Mouse (Mus musculus): ENCODE measurements around the gene Foxn1. TPM values are rescaled to one million over a fixed set of nuclear protein-coding genes. Genes with fewer than 3 reads are reported as not detected.

Foxn1 gene
- polyA plus RNA-seq, 1 experiment from 2014 or later: 1.9 TPM

- Histone ChIP-seq H3K4me3 (no peak overlapping the region), H3K27ac (no peak overlapping the region), H3K9me3 (no peaks in the 10 kb centered on the region), H3K9ac (no peak overlapping the region), H3K4me1 (peaks cover 24% of the 10 kb centered on the region), H3K27me3 (no peaks in the 10 kb centered on the region), H3K4me2 (no peak overlapping the region), H3K36me3 (peaks cover 7% of the 10 kb centered on the region; the same call in 1 of the 2 replicates)
- ATAC-seq (ENCODE audit: borderline replicate concordance, extremely low read depth, low FRiP score, low TSS enrichment): no peak
- 55% methylated on average over 4 of the region's 4 CpGs for WGBS
Observed at GRCm38 (mm10) chr11:78349441-78350358, 36.7 kb downstream of the Foxn1 start.

DNA sequence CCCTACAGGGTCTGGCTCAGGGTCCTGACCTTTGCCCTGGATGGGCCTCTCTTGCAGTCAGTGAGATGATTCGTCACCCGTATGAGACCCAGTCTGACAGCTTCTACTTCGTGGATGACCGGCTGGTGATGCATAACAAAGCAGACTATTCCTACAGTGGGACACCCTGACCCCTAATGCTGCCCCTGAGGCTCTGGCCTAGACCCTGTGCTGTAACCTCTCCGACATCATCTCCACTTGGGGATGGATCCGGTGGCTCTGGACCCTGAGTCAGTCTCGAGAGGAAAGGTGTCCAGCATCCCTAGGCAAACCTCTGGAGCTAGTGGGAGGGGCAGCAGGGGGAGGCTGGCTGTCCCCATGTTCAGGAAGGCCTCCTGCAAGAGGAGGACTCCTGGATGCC, 37.9 kb downstream of the Foxn1 start:
- Histone ChIP-seq H3K4me3 (no peak overlapping the region), H3K4me2 (no peak overlapping the region), H3K9ac (no peak overlapping the region), H3K9me3 (no peaks in the 10 kb centered on the region), H3K4me1 (peaks cover 36% of the 10 kb centered on the region), H3K27ac (no peak overlapping the region), H3K36me3 (peaks cover 7% of the 10 kb centered on the region; the same call in 1 of the 2 replicates), H3K27me3 (no peaks in the 10 kb centered on the region)
- WGBS: 43% methylated on average over 7 of the region's 7 CpGs
- ATAC-seq (ENCODE audit: borderline replicate concordance, extremely low read depth, low FRiP score, low TSS enrichment): no peak

- Histone ChIP-seq H3K27ac (no peak overlapping the region), H3K4me2 (no peak overlapping the region), H3K27me3 (no peaks in the 10 kb centered on the region), H3K4me3 (no peak overlapping the region), H3K9me3 (no peaks in the 10 kb centered on the region), H3K4me1 (peaks cover 41% of the 10 kb centered on the region), H3K9ac (no peak overlapping the region), H3K36me3 (peaks cover 7% of the 10 kb centered on the region; the same call in 1 of the 2 replicates)
- 72% methylated on average over 9 of the region's 9 CpGs for WGBS
- ATAC-seq (ENCODE audit: borderline replicate concordance, extremely low read depth, low FRiP score, low TSS enrichment): no peak
Observed at GRCm38 (mm10) chr11:78347908-78348307, 38.5 kb downstream of the Foxn1 start.

GRCm38 (mm10) chr11:78347070-78347754, 39.1 kb downstream of the Foxn1 start:
- no peak overlapping the region for H3K4me2 ChIP-seq
- H3K9ac ChIP-seq: no peak overlapping the region
- WGBS: 91% methylated on average over 10 of the region's 10 CpGs
- H3K9me3 ChIP-seq: no peaks in the 10 kb centered on the region
- H3K36me3 ChIP-seq: peaks cover 7% of the 10 kb centered on the region; the same call in 1 of the 2 replicates
- no peaks in the 10 kb centered on the region for H3K27me3 ChIP-seq
- H3K4me1 ChIP-seq: peaks cover 42% of the 10 kb centered on the region
- H3K27ac ChIP-seq: no peak overlapping the region
- ATAC-seq (ENCODE audit: borderline replicate concordance, extremely low read depth, low FRiP score, low TSS enrichment): no peak
- H3K4me3 ChIP-seq: no peak overlapping the region

DNA sequence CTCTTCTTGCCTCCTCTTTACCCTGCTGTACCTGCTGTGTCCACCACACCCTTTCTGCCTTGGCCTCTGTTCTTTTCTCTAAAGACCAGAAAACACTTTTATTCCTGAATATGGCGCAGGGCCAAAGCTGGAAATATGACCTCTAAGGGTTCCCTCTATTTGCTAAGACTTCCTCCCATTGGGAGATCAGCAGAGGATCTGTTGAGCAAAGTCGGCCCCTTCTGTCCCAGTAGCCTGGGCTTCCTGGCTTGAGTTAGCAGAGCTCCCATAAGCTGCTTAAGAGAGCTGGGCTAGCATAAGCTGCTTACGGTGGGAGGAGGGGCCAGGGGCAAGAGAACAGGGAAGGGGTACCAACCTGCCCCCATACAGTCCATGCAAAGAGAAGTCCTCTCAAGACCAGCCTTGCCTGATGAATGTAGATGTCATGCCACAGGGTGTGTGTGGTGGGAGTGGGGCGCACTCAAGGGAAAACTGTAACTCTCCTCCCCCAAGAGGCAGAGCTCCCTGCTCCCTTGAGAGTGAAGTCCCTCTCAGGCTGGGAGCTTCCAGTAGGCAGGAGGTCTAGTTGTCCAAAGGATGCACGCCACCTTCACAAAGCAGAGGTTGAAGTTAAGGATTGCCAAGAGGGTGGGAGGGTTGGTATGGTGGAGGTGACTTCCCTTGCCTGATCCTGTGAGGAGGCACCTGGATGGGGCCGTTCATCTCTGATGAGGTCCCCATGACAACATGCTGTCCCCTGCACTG, 39.9 kb downstream of the Foxn1 start:
- no peak overlapping the region for H3K4me3 ChIP-seq
- no peak overlapping the region for H3K4me2 ChIP-seq
- ATAC-seq (ENCODE audit: borderline replicate concordance, extremely low read depth, low FRiP score, low TSS enrichment): no peak
- H3K9ac ChIP-seq: no peak overlapping the region
- no peaks in the 10 kb centered on the region for H3K27me3 ChIP-seq
- H3K27ac ChIP-seq: no peak overlapping the region
- peaks cover 7% of the 10 kb centered on the region; the same call in 1 of the 2 replicates for H3K36me3 ChIP-seq
- no peaks in the 10 kb centered on the region for H3K9me3 ChIP-seq
- H3K4me1 ChIP-seq: peaks cover 42% of the 10 kb centered on the region
- 75% methylated on average over 6 of the region's 6 CpGs for WGBS

DNA sequence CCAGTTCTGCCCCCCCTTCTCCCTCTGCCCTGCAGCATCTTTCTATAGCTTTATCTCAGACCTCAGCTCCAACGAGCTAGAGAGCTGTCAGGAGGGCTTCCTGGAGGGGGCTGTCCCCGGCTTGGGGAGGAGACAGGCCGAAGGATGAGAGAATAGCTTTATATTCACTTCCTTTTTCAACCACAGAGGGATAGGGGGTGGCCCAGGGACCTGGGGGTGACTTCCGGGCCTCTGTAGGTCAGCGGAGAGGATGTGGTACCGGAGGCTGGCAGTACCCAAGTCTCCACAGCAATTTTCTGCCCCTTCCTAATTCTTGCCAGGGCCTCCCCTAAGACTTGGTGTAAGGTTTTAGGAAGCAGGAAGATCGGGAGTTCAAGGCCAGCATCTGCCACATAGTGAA, 40.6 kb downstream of the Foxn1 start:
- Histone ChIP-seq H3K27ac (no peak overlapping the region), H3K9me3 (no peaks in the 10 kb centered on the region), H3K4me3 (no peak overlapping the region), H3K4me2 (no peak overlapping the region), H3K36me3 (peaks cover 10% of the 10 kb centered on the region; the same call in 1 of the 2 replicates), H3K4me1 (peaks cover 42% of the 10 kb centered on the region), H3K27me3 (no peaks in the 10 kb centered on the region), H3K9ac (no peak overlapping the region)
- ATAC-seq (ENCODE audit: borderline replicate concordance, extremely low read depth, low FRiP score, low TSS enrichment): no peak
- 67% methylated on average over 7 of the region's 7 CpGs for WGBS

DNA sequence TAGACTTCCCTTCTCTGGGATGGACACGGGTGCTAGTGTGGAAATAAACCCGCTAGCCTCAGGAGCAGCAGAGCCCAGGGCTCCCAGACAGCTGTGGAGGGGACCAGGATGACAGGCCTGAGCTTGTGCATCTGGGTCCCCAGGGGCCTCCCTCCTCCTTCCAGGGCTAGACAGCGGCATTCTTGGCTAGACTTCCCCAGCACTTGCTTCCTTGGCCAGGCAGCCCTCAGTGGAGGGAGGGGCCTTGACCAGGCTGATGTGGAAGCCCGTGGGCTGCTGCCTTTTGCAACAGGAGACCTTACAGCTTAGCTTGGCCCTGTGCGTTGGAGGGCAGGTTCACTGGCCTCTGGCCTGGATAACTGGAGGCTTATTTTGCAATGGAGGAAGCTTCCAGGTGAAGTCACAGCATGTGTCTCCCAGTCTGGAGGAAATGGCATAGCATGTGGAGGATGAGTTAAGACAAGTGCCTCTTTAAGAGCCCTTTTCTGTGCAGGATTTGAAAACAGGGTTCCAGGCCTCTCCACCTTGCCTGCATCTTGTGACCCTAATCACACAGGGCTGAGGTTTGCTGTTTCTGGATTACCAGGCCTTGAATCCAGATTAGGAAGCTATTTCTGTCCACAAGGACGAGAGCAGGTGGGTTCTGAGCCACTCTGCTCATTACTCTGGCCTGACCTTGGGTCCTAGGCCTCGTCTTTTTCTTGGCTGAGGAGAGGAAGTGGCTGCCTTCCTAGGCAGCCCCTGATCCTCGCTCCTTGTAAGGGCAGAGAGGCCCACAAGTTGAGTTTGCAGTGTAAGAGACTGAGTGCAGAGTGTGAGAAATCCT, 41.3 kb downstream of the Foxn1 start:
- Histone ChIP-seq H3K4me1 (peaks cover 42% of the 10 kb centered on the region), H3K4me2 (peak overlapping the region; percentile 98), H3K27me3 (no peaks in the 10 kb centered on the region), H3K27ac (peak overlapping the region; percentile 21; the same call in 1 of the 2 replicates), H3K4me3 (no peak overlapping the region), H3K36me3 (peaks cover 11% of the 10 kb centered on the region; the same call in 1 of the 2 replicates), H3K9me3 (no peaks in the 10 kb centered on the region), H3K9ac (0 out of 2 replicates have a peak overlapping the region, but pooled peaks have one; percentile 1)
- WGBS: 47% methylated on average over 8 of the region's 8 CpGs
- peak; percentile 19; the same call in 1 of the 2 replicates for ATAC-seq (ENCODE audit: borderline replicate concordance, extremely low read depth, low FRiP score, low TSS enrichment)

DNA sequence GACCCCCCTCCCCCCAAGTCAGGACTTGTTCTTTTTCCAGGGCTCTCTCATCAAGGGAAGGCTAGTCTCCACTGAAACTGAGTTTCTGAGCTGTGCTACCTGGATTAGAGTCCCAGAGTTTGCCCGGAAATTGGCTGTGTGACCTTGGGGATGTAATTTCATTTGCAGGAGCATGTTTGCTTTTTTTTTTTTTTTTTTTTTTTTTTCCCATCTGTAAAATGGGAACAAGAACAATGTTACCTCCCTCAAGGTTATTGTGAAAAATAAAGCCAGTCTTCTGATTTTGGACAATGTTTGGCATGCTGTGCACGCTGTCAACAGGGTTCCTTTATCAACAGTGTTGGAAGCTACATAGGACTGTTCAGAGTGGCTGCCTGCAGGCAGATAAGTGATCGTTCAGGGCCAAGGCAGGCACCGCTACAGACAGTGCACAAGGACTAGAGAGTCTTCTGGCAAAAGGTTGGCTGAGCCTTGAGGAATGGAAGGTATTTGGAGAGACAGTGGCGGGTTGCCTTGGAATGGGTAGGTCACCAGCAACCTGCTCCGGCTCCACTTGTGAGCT, 41.9 kb downstream of the Foxn1 start:
- WGBS: 60% methylated on average over 6 of the region's 6 CpGs
- peak overlapping the region; percentile 87; the same call in 1 of the 2 replicates for H3K9ac ChIP-seq
- peak overlapping the region; percentile 71 for H3K27ac ChIP-seq

GRCm38 (mm10) chr11:78343381-78344327, 42.7 kb downstream of the Foxn1 start, which contains the start of gene Unc119:
Unc119 (plus strand) TSS chr11:78343482.
- peak within 1 kb of the TSS; percentile 98 for H3K4me2 ChIP-seq
- peaks cover 26% of the 10 kb centered on the region for H3K36me3 ChIP-seq
- peak within 1 kb of the TSS; percentile 87 for H3K9ac ChIP-seq
- peaks cover 36% of the 10 kb centered on the region for H3K4me1 ChIP-seq
- no peaks in the 10 kb centered on the region for H3K9me3 ChIP-seq
- ATAC-seq (ENCODE audit: borderline replicate concordance, extremely low read depth, low FRiP score, low TSS enrichment): peak; percentile 85
- peak within 1 kb of the TSS; percentile 92 for H3K4me3 ChIP-seq
- peak within 1 kb of the TSS; percentile 71 for H3K27ac ChIP-seq
- no peaks in the 10 kb centered on the region for H3K27me3 ChIP-seq
- WGBS: under 1% methylated on average over 46 of the region's 66 CpGs

More for the DNA sequence above, 41.9 kb downstream of the Foxn1 start:
- H3K4me3 ChIP-seq: peak overlapping the region; percentile 92
- peaks cover 37% of the 10 kb centered on the region for H3K4me1 ChIP-seq
- H3K36me3 ChIP-seq: peaks cover 18% of the 10 kb centered on the region
- ATAC-seq (ENCODE audit: borderline replicate concordance, extremely low read depth, low FRiP score, low TSS enrichment): no peak
- H3K4me2 ChIP-seq: peak overlapping the region; percentile 98
- no peaks in the 10 kb centered on the region for H3K27me3 ChIP-seq
- no peaks in the 10 kb centered on the region for H3K9me3 ChIP-seq

DNA sequence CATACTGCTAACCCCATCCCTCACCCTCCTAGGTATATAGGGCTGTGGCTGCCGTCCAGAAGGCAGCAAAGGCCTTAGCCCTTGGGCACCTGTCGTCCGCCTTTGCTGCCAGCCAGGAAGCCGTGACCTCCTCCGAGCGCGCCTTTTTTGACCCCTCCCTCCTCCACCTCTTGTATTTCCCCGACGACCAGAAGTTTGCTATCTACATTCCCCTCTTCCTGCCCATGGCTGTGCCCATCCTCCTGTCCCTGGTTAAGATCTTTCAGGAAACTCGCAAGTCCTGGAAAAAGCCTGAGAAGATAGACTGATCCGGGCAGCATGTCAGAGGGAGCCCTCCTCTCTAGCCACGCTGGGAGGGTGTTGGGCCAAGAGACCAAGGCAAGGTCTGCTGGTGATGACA, 44.7 kb downstream of the Foxn1 start:
- H3K9ac ChIP-seq: no peak overlapping the region
- no peak for ATAC-seq (ENCODE audit: borderline replicate concordance, extremely low read depth, low FRiP score, low TSS enrichment)
- no peaks in the 10 kb centered on the region for H3K27me3 ChIP-seq
- H3K27ac ChIP-seq: no peak overlapping the region
- peaks cover 36% of the 10 kb centered on the region for H3K4me1 ChIP-seq
- H3K36me3 ChIP-seq: peaks cover 25% of the 10 kb centered on the region
- 69% methylated on average over 12 of the region's 12 CpGs for WGBS
- H3K9me3 ChIP-seq: no peaks in the 10 kb centered on the region
- H3K4me3 ChIP-seq: no peak overlapping the region
- H3K4me2 ChIP-seq: no peak overlapping the region

Measured in lung, embryonic 15.5 days (tissue).